34 mouse cellular contexts compared by ENCODE assay signal in genomic region chr10:91101936-91102335, GRCm38 (mm10).
"Had no signal": no experiment of that assay in that cellular context is flagged by ENCODE, and none has a peak within 500 bp of the region (broad histone marks: within the 10 kb centered on the region; RNA-seq: fewer than 3 reads in every experiment).

No protein-coding gene starts in this region.

- H3K4me3 ChIP-seq: heart, embryonic 13.5 days; heart, embryonic 15.5 days; hindbrain, embryonic 10.5 days; hindbrain, embryonic 12.5 days; hindbrain, embryonic 13.5 days; hindbrain, embryonic 15.5 days; intestine, embryonic 15.5 days; kidney, embryonic 15.5 days; layer of hippocampus, adult 2 months; left cerebral cortex, adult 2 months had no signal

- H3K27ac ChIP-seq: heart, embryonic 13.5 days; heart, embryonic 15.5 days; hindbrain, embryonic 10.5 days; hindbrain, embryonic 12.5 days; hindbrain, embryonic 13.5 days; hindbrain, embryonic 14.5 days; hindbrain, embryonic 15.5 days; hindbrain, postnatal 0 days; intestine, embryonic 15.5 days; kidney, embryonic 15.5 days; kidney, postnatal 0 days; layer of hippocampus, adult 2 months; left cerebral cortex, adult 2 months had no signal

- H3K4me1 ChIP-seq: heart, embryonic 13.5 days; heart, embryonic 15.5 days; hindbrain, embryonic 10.5 days; hindbrain, embryonic 12.5 days; hindbrain, embryonic 13.5 days; hindbrain, embryonic 15.5 days; intestine, embryonic 15.5 days; kidney, embryonic 15.5 days had no signal

- H3K9ac ChIP-seq: heart, embryonic 13.5 days; heart, embryonic 15.5 days; hindbrain, embryonic 12.5 days; hindbrain, embryonic 13.5 days; hindbrain, embryonic 14.5 days; hindbrain, embryonic 15.5 days; intestine, embryonic 15.5 days; kidney, embryonic 15.5 days had no signal

- DNase-seq: heart, postnatal 10 days; heart, postnatal 14 days; heart, postnatal 36 days; heart, postnatal 4 days; kidney, adult 11 months; kidney, adult 18-20 months; kidney, adult 2 months; kidney, adult 8-10 months; kidney, adult 9 months; kidney, postnatal 10 days; kidney, postnatal 14 days; kidney, postnatal 25 days; kidney, postnatal 36 days; kidney, postnatal 4 days; layer of hippocampus, adult 9-11 months; layer of hippocampus, postnatal 36 days had no signal

- H3K9me3 ChIP-seq: heart, embryonic 13.5 days; heart, embryonic 15.5 days; hindbrain, embryonic 10.5 days; hindbrain, embryonic 12.5 days; hindbrain, embryonic 13.5 days; hindbrain, embryonic 15.5 days; intestine, embryonic 15.5 days; kidney, embryonic 15.5 days had no signal

- H3K36me3 ChIP-seq: intestine, embryonic 15.5 days had no signal

- H3K27me3 ChIP-seq: heart, embryonic 13.5 days; heart, embryonic 15.5 days; hindbrain, embryonic 12.5 days; hindbrain, embryonic 13.5 days; hindbrain, embryonic 15.5 days; intestine, embryonic 15.5 days; kidney, embryonic 15.5 days had no signal

- H3K4me2 ChIP-seq: heart, embryonic 11.5 days; heart, embryonic 13.5 days; heart, embryonic 15.5 days; hindbrain, embryonic 12.5 days; hindbrain, embryonic 13.5 days; hindbrain, embryonic 14.5 days; hindbrain, embryonic 15.5 days; intestine, embryonic 15.5 days; kidney, embryonic 15.5 days had no signal

- ATAC-seq: hindbrain, embryonic 16.5 days; hindbrain, postnatal 0 days; inflammation-experienced regulatory T-cells, adult 6 months; intestine, embryonic 15.5 days; intestine, embryonic 16.5 days; intestine, postnatal 0 days had no signal
